Mouse (Mus musculus) cerebellum, postnatal 4 days (tissue): ENCODE measurements at regions not wholly inside any gene's neighbourhood (a gene's known extent, or its start where the extent isn't known, plus 50 kb on each side); places are given as distances from the start of the nearest gene placed in this dataset.

Source experiments
- DNase-seq, 2 experiments: peaks; one replicate each; pipeline ENCODE4 v3.0.0; 2022; ENCODE audit warnings: low spot score in 2 of 2, mixed read lengths in 1 of 2

GRCm38 (mm10) chr5:33512253-33512884 is 78.6 kb upstream of the Nkx1-1 start:
- DNase-seq = no peak

GRCm38 (mm10) chr5:33511529-33512252 is 77.9 kb upstream of the Nkx1-1 start:
- DNase-seq = no peak

- no peak for DNase-seq
Measured at GRCm38 (mm10) chr5:33505786-33506185, 72.0 kb upstream of the Nkx1-1 start.

GRCm38 (mm10) chr5:33501735-33502495 is 68.1 kb upstream of the Nkx1-1 start:
- DNase-seq = no peak

GRCm38 (mm10) chr5:33501211-33501610 is 67.4 kb upstream of the Nkx1-1 start:
- DNase-seq = no peak

- DNase-seq = peak; percentile 82 to 92
Measured at GRCm38 (mm10) chr5:33495900-33496529, 62.2 kb upstream of the Nkx1-1 start.

GRCm38 (mm10) chr5:33495276-33495675 is 61.5 kb upstream of the Nkx1-1 start:
- DNase-seq = no peak

GRCm38 (mm10) chr5:33492604-33493315 is 59.0 kb upstream of the Nkx1-1 start:
- no peak for DNase-seq

- no peak for DNase-seq
Measured at GRCm38 (mm10) chr5:33489286-33489685, 55.5 kb upstream of the Nkx1-1 start.

GRCm38 (mm10) chr5:33488152-33488561 is 54.4 kb upstream of the Nkx1-1 start:
- no peak for DNase-seq

- DNase-seq = no peak
Measured at GRCm38 (mm10) chr5:33485765-33486164, 52.0 kb upstream of the Nkx1-1 start.
